Mouse (Mus musculus): ENCODE results near the gene Grin2d.

The Grin2d gene

GRCm38 (mm10) chr7:45785388-45786135, 92.6 kb downstream of the Grin2d start:
- no peak for DNase-seq (ENCODE audit: extremely low read depth, low read depth, low spot score)

- no peak for DNase-seq (ENCODE audit: extremely low read depth, low read depth, low spot score)
These were observed 93.4 kb downstream of the Grin2d start, which contains the start of gene Sult2b1 for GRCm38 (mm10) chr7:45784524-45785372. Gene Sult2b1, minus strand, starts transcription at chr7:45784669.

- no peak for DNase-seq (ENCODE audit: extremely low read depth, low read depth, low spot score)
These were observed 94.6 kb downstream of the Grin2d start, which contains the start of gene Lmtk3 for GRCm38 (mm10) chr7:45783511-45784091. Gene Lmtk3, plus strand, starts transcription at chr7:45783738.

GRCm38 (mm10) chr7:45782271-45782670, 95.9 kb downstream of the Grin2d start:
- DNase-seq (ENCODE audit: extremely low read depth, low read depth, low spot score): no peak

Measured in fat pad, adult 2 months (tissue).